Mouse (Mus musculus) frontal cortex, postnatal 10 days (tissue): ENCODE results near the gene Krtap16-1.

Experiments used
- DNase-seq, 2 experiments: peaks; one replicate each; pipeline ENCODE4 v3.0.0; 2022; ENCODE audit warnings: low spot score in 2 of 2, mixed read lengths in 1 of 2

Krtap16-1 gene

DNA sequence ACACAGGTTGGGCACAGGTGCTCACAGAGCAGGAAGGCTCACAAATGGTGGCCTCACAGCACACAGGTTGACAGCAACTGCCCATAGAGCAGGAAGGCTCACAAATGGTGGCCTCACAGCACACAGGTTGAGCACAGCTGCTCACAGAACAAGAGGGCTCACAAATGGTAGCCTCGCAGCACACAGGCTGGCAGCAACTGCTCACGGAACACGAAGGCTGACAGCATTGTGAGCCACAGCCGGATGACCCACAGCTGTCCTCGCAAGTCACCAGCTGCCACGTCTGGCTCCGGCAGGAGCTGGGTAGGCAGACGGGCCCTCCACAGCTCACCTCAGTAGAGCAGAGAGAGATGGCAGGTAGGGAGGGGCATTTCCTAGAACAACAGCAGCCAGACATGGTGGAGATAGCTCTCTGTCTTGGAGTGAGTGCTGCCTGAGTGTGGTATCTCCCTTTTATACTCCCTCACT is at the start of gene Krtap16-1:
Gene Krtap16-1, minus strand, starts transcription at position 418 of the 468 bp plus-strand sequence.
- no peak for DNase-seq

GRCm38 (mm10) chr11:100029768-100030167 is 43.4 kb upstream of the Krtap16-1 start, which contains the start of gene Krt33b:
Gene Krt33b, minus strand, starts transcription at chr11:100029868.
- no peak for DNase-seq

DNA sequence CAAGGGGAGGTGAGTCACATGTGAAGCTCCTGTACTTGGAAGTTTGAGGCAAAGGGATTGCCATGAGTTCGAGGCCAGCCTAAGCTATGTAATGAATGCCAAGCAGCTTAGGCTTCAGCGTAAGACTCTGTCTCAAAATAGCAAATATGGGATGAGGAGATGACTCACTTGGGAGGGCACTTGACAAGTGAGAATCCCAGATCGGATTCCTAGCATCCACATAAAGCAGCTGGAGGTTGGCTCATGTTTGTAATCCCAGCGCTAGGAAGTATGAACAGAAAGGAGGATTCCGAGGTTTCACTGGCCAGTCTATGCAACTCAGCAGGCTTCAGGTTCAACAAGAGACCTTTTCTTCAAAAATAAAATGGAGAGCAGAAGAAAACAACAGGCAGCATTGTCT is 35.0 kb upstream of the Krtap16-1 start:
- no peak for DNase-seq

DNA sequence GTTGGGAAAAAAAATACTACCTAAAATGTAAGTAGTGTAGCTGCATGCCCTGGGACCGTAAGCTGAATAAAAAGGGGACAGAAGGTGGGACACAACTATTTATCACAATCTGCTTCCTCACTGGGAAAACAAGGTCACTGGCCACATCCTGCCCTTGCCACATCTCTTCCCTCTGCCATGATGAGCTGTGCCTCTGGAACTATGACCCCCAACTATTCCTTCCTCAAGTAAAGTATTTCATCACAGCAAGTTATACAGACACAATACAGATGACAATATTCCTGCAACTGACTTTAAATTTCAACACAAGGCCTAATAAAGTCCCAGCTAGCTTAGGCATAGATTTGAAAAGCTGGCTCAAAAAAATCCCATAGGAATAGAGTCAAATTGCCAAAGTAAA is 33.1 kb upstream of the Krtap16-1 start:
- DNase-seq: no peak

DNA sequence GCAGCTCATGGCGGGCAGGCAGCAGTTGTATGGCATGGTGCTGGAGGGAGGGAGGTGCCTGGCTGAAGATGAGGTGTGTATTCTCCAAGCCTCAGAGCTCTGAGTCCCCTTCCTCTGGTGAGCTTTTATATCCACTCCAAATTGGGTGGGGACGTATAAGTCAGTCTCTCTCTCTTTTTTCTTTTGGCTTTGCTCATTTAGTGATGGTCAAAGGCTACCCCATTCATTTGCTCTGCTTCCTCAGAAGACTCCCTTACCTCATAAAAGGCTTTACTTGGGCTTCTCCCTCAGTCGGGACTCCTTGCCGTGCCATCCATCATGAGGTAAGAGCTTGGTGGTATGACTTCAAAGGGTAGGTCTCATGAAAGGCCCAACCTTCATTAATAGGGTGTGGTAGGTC is 29.7 kb upstream of the Krtap16-1 start, which contains the start of gene Krt33a:
Gene Krt33a, minus strand, starts transcription at position 101 of the 400 bp plus-strand sequence.
- no peak for DNase-seq

DNA sequence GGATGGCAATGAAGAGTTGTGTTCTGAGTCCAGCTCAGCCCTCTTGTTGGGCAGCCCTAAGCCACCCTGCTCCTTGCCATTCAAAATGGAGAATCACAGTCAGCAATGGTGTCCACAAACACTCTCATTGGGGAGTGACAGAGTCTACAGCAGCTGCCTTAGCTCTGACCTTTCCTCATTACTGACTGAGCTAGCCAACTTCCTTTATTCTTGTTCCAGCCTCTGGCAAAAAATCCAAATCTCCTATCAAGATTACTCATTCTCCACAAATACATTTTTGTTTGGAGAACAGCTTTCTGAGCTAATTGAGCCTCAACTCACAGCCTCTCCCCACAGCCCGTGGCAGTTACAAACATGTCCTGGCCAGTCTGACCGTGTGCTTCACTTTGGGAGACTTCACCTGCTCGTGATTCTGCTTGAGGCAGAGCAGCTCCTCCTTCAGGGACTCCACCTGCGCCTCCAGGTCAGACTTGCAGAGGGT is 27.3 kb upstream of the Krtap16-1 start:
- no peak for DNase-seq

DNA sequence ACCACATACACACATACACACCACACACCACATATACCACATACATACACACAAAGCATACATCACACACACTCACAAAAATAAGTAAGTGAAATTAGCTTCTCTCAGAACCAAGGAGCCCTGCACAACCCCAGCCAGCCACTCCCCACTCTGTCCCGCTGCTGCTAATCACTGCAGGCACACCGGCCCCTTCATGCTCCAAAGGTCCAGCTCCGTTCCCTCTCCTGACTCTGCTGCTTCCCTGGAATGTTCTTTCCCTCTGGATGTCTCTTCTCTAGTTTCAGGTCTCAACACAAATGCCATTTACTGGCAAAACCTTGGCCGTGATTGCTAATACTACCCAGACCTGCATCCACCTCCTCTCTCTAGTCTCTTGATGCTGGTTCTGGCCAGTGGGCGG is 24.3 kb upstream of the Krtap16-1 start:
- no peak for DNase-seq

GRCm38 (mm10) chr11:100008336-100008735 is 21.9 kb upstream of the Krtap16-1 start:
- no peak for DNase-seq

DNA sequence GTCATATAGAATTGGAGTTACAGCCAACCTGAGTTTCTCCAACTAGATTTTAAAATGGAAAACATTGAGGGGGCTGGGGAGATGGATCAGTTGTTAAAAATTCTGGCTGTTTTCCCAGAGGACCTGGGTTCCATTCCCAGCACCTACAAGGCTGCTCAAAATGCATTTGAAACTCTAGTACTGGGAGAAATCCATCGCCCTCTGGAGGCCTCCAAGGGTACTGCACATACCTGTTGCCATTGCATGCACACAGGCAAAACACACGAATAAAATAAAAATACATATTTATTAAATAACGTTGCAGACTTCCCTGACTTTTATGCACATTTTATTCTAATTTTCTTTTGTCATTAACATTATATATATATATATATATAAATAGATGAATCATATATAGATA is 20.2 kb upstream of the Krtap16-1 start:
- no peak for DNase-seq

DNA sequence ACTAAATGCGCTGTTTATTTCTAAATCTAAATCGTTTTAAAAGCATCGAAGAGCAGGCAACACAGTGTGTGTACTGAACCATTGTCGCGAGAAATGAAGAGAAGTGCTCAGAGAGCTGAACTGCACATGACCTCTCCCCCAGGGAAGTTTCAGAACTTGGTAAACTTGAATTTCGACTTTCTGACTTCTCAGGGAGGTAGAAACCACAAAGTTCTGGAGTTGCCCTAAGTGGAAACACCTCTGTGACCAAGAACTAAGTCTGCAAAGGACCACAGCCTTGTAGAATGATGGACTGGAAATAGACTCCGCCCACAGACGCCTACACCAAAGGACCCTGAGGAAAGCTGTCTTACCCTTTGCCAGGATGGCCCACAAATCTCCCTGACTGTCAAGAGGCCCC is 19.5 kb upstream of the Krtap16-1 start:
- DNase-seq: no peak

- DNase-seq: peak; percentile 36 to 40
Observed at GRCm38 (mm10) chr11:100004846-100005245, 18.4 kb upstream of the Krtap16-1 start.

DNA sequence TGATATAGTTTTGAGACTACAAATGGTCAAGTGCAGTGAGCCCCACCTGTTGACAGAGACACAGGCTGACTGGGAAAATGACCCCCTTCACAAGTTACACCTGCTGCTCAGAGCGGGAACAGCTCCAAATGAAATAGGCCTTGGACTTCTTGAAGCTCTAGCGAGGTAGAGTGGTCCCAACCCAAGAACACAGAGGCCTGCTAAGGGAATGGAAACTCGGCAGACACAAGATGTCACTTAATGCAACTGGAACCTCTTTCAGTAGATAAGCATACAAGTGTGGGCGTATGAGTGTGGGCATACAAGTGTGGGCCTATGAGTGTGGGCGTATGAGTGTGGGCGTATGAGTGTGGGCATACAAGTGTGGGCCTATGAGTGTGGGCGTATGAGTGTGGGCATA is 12.7 kb upstream of the Krtap16-1 start:
- DNase-seq: no peak

DNA sequence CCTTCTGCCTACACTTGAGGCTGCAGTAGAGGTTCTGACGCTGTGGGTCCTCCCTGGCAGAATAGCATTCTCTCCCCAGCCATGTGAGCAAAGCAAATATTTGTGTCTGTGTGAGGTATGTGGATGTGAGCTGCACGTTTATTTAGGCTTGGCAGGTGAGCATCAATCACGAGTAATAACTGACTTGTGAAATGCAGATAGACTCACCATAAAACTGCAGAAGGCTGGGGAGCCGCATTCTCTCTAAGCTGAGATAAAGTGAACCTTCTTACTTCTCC is 7.9 kb upstream of the Krtap16-1 start:
- DNase-seq: no peak

- DNase-seq: no peak
Observed at GRCm38 (mm10) chr11:99993620-99994383, 7.4 kb upstream of the Krtap16-1 start, which contains the start of gene Krtap17-1. Gene Krtap17-1, minus strand, starts transcription at chr11:99993994.

- no peak for DNase-seq
Observed at GRCm38 (mm10) chr11:99990571-99990970, 4.2 kb upstream of the Krtap16-1 start.

DNA sequence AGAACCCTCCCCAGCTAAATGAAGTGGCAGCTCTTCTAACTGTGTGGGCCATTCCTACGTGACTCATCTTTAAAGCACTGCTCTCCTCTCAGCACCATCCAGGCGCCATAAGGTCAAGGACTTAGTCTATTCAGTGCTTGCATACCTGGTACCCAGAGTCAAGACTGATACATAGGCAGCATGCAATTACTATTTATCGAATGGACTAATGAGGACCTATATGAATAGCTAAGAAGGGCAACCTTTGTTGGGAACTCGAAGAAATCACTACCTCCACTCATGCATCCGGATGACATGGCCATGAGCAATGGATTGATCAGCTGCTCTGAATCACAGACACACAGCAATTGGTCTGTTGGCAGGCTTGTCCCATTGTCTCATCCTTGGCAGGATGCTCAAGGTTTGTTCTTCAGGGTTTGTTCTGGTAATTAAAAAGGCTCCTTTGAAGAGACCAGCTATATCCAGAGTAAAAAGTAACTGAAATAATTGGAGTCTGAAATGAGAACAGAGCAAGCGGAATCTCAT is 3.5 kb upstream of the Krtap16-1 start:
- DNase-seq: no peak

- DNase-seq: no peak
Observed at GRCm38 (mm10) chr11:99988530-99988929, 2.1 kb upstream of the Krtap16-1 start.

GRCm38 (mm10) chr11:99985291-99986092 is 905 bp downstream of the Krtap16-1 start:
- peak; percentile 43 to 67 for DNase-seq

- no peak for DNase-seq
Observed at GRCm38 (mm10) chr11:99983442-99983841, 3.0 kb downstream of the Krtap16-1 start.

DNA sequence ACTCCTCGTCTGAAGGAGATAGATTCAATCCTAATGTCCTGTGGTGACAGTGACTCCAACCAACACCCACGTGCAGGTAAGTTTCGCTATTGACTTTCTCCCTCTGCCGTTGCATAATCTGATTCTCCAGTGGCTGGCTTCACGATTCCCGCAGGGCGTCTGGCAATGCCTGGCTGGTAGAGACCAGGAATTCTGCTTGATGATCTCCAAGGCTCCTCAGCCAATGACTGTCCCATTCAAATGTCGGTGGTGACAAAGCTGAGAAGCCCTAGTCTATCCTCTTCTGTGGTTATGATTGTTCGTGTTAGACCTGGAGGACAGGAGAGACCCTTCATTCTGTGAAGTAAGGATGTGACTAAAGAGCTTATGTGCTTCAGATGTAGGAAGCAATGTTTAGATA is 3.7 kb downstream of the Krtap16-1 start:
- no peak for DNase-seq

- no peak for DNase-seq
Observed at GRCm38 (mm10) chr11:99978953-99979352, 7.4 kb downstream of the Krtap16-1 start, which contains the start of gene Krtap29-1. Gene Krtap29-1, minus strand, starts transcription at chr11:99979053.

DNA sequence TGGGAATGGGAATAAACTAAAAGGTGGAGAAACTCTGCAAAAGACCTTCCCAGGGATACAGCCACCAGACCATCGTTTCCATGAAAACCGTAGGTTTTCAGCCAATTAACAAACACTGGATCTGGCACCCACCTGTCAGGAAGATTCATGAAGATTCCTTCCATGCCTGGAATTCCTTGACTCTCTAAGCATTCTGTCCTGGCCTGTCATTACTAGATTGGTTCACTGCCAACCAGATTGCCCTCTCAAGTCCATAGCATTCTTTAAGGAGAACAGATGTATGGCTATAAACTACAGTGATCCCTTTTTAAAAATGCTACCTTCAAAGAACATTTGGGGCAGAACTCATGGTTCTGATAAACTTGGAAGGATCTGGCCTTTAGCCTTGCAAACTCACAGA is 20.4 kb downstream of the Krtap16-1 start:
- no peak for DNase-seq
